Mouse (Mus musculus): Measurements from ENCODE around the gene Rara. TPM values are rescaled to one million over a fixed set of nuclear protein-coding genes. Genes with fewer than 3 reads are reported as not detected.
"Not testable (repeated sequence)": the region's sequence is repeated elsewhere in the genome, so short reads cannot be mapped to it uniquely, and the experiment has no call there.

The Rara gene
- polyA plus RNA-seq, 1 experiment from 2014 or later = 9.5 TPM

- H3K4me2 ChIP-seq (ENCODE audit: low read length) = no peak overlapping the region
- H3K36me3 ChIP-seq (ENCODE audit: control insufficient read depth, insufficient read depth, low read length) = peaks cover 4% of the 10 kb centered on the region
- H3K4me1 ChIP-seq (ENCODE audit: control insufficient read depth, insufficient read depth, low read length) = peaks cover 5% of the 10 kb centered on the region
- no peak for ATAC-seq
- no peaks in the 10 kb centered on the region for H3K9me3 ChIP-seq (replicated peaks; ENCODE audit: control insufficient read depth, low read length, poor library complexity, severe bottlenecking)
- 92% methylated on average over 4 of the region's 4 CpGs for WGBS
- H3K27ac ChIP-seq (ENCODE audit: low read length) = no peak overlapping the region
- no peaks in the 10 kb centered on the region for H3K27me3 ChIP-seq (ENCODE audit: control insufficient read depth, insufficient read depth, low read depth, low read length)
- H3K9ac ChIP-seq (ENCODE audit: low read depth, low read length) = no peak overlapping the region
- H3K4me3 ChIP-seq (ENCODE audit: low read depth, low read length) = no peak overlapping the region
These were observed 22.0 kb upstream of the Rara start for GRCm38 (mm10) chr11:98905583-98905982.

GRCm38 (mm10) chr11:98907063-98907436 lies 20.6 kb upstream of the Rara start:
- Histone ChIP-seq H3K36me3 (ENCODE audit: control insufficient read depth, insufficient read depth, low read length) (no peaks in the 10 kb centered on the region), H3K4me3 (ENCODE audit: low read depth, low read length) (peak overlapping the region; percentile 47), H3K4me1 (ENCODE audit: control insufficient read depth, insufficient read depth, low read length) (peaks cover 5% of the 10 kb centered on the region), H3K27ac (ENCODE audit: low read length) (peak overlapping the region; percentile 12; the same call in 1 of the 2 replicates), H3K9ac (ENCODE audit: low read depth, low read length) (peak overlapping the region; percentile 42; the same call in 1 of the 2 replicates), H3K9me3 (replicated peaks; ENCODE audit: control insufficient read depth, low read length, poor library complexity, severe bottlenecking) (no peaks in the 10 kb centered on the region), H3K27me3 (ENCODE audit: control insufficient read depth, insufficient read depth, low read depth, low read length) (no peaks in the 10 kb centered on the region), H3K4me2 (ENCODE audit: low read length) (peak overlapping the region; percentile 94)
- ATAC-seq = no peak
- 61% methylated on average over 5 of the region's 5 CpGs for WGBS

GRCm38 (mm10) chr11:98907437-98908173 lies 20.0 kb upstream of the Rara start, which contains the start of gene Cdc6:
Gene Cdc6 (plus strand): TSS chr11:98907801.
- Histone ChIP-seq H3K27ac (ENCODE audit: low read length) (peak within 1 kb of the TSS; percentile 12; the same call in 1 of the 2 replicates), H3K4me1 (ENCODE audit: control insufficient read depth, insufficient read depth, low read length) (peaks cover 5% of the 10 kb centered on the region), H3K4me3 (ENCODE audit: low read depth, low read length) (peak within 1 kb of the TSS; percentile 47), H3K27me3 (ENCODE audit: control insufficient read depth, insufficient read depth, low read depth, low read length) (no peaks in the 10 kb centered on the region), H3K9me3 (replicated peaks; ENCODE audit: control insufficient read depth, low read length, poor library complexity, severe bottlenecking) (no peaks in the 10 kb centered on the region), H3K4me2 (ENCODE audit: low read length) (peak within 1 kb of the TSS; percentile 94), H3K36me3 (ENCODE audit: control insufficient read depth, insufficient read depth, low read length) (no peaks in the 10 kb centered on the region), H3K9ac (ENCODE audit: low read depth, low read length) (peak within 1 kb of the TSS; percentile 42; the same call in 1 of the 2 replicates)
- under 1% methylated on average over 49 of the region's 49 CpGs for WGBS
- ATAC-seq = peak; percentile 98

GRCm38 (mm10) chr11:98909654-98910053 lies 18.0 kb upstream of the Rara start:
- ATAC-seq = no peak
- no peaks in the 10 kb centered on the region for H3K36me3 ChIP-seq (ENCODE audit: control insufficient read depth, insufficient read depth, low read length)
- no peak overlapping the region for H3K4me3 ChIP-seq (ENCODE audit: low read depth, low read length)
- H3K4me2 ChIP-seq (ENCODE audit: low read length) = no peak overlapping the region; the same call in 1 of the 2 replicates
- 37% methylated on average over 6 of the region's 6 CpGs for WGBS
- peaks cover 5% of the 10 kb centered on the region for H3K4me1 ChIP-seq (ENCODE audit: control insufficient read depth, insufficient read depth, low read length)
- H3K9me3 ChIP-seq (replicated peaks; ENCODE audit: control insufficient read depth, low read length, poor library complexity, severe bottlenecking) = no peaks in the 10 kb centered on the region
- no peak overlapping the region for H3K27ac ChIP-seq (ENCODE audit: low read length)
- no peaks in the 10 kb centered on the region for H3K27me3 ChIP-seq (ENCODE audit: control insufficient read depth, insufficient read depth, low read depth, low read length)
- H3K9ac ChIP-seq (ENCODE audit: low read depth, low read length) = no peak overlapping the region

- no peaks in the 10 kb centered on the region for H3K36me3 ChIP-seq (ENCODE audit: control insufficient read depth, insufficient read depth, low read length)
- no peaks in the 10 kb centered on the region for H3K27me3 ChIP-seq (ENCODE audit: control insufficient read depth, insufficient read depth, low read depth, low read length)
- H3K9me3 ChIP-seq (replicated peaks; ENCODE audit: control insufficient read depth, low read length, poor library complexity, severe bottlenecking) = no peaks in the 10 kb centered on the region
- no peak overlapping the region for H3K9ac ChIP-seq (ENCODE audit: low read depth, low read length)
- no peak overlapping the region for H3K27ac ChIP-seq (ENCODE audit: low read length)
- ATAC-seq = no peak
- peaks cover 5% of the 10 kb centered on the region for H3K4me1 ChIP-seq (ENCODE audit: control insufficient read depth, insufficient read depth, low read length)
- no peak overlapping the region for H3K4me3 ChIP-seq (ENCODE audit: low read depth, low read length)
- 96% methylated on average over 11 of the region's 11 CpGs for WGBS
- no peak overlapping the region for H3K4me2 ChIP-seq (ENCODE audit: low read length)
These were observed 17.2 kb upstream of the Rara start for GRCm38 (mm10) chr11:98910415-98910814.

GRCm38 (mm10) chr11:98911498-98911897 lies 16.1 kb upstream of the Rara start:
- H3K27me3 ChIP-seq (ENCODE audit: control insufficient read depth, insufficient read depth, low read depth, low read length) = no peaks in the 10 kb centered on the region
- 84% methylated on average over 5 of the region's 5 CpGs for WGBS
- no peak overlapping the region for H3K27ac ChIP-seq (ENCODE audit: low read length)
- peaks cover 5% of the 10 kb centered on the region for H3K4me1 ChIP-seq (ENCODE audit: control insufficient read depth, insufficient read depth, low read length)
- no peak overlapping the region for H3K9ac ChIP-seq (ENCODE audit: low read depth, low read length)
- no peak overlapping the region for H3K4me2 ChIP-seq (ENCODE audit: low read length)
- H3K9me3 ChIP-seq (replicated peaks; ENCODE audit: control insufficient read depth, low read length, poor library complexity, severe bottlenecking) = no peaks in the 10 kb centered on the region
- H3K4me3 ChIP-seq (ENCODE audit: low read depth, low read length) = no peak overlapping the region
- no peak for ATAC-seq
- H3K36me3 ChIP-seq (ENCODE audit: control insufficient read depth, insufficient read depth, low read length) = no peaks in the 10 kb centered on the region

GRCm38 (mm10) chr11:98914196-98914595 lies 13.4 kb upstream of the Rara start:
- H3K4me2 ChIP-seq (ENCODE audit: low read length) = no peak overlapping the region
- H3K27me3 ChIP-seq (ENCODE audit: control insufficient read depth, insufficient read depth, low read depth, low read length) = no peaks in the 10 kb centered on the region
- no peak overlapping the region for H3K4me3 ChIP-seq (ENCODE audit: low read depth, low read length)
- H3K4me1 ChIP-seq (ENCODE audit: control insufficient read depth, insufficient read depth, low read length) = no peaks in the 10 kb centered on the region
- H3K9me3 ChIP-seq (replicated peaks; ENCODE audit: control insufficient read depth, low read length, poor library complexity, severe bottlenecking) = no peaks in the 10 kb centered on the region
- H3K9ac ChIP-seq (ENCODE audit: low read depth, low read length) = no peak overlapping the region
- H3K36me3 ChIP-seq (ENCODE audit: control insufficient read depth, insufficient read depth, low read length) = no peaks in the 10 kb centered on the region
- WGBS = 85% methylated on average over 11 of the region's 11 CpGs
- no peak for ATAC-seq
- H3K27ac ChIP-seq (ENCODE audit: low read length) = no peak overlapping the region

GRCm38 (mm10) chr11:98916376-98916775 lies 11.2 kb upstream of the Rara start:
- H3K4me2 ChIP-seq (ENCODE audit: low read length); H3K4me3 ChIP-seq (ENCODE audit: low read depth, low read length); H3K4me1 ChIP-seq (ENCODE audit: control insufficient read depth, insufficient read depth, low read length); H3K9me3 ChIP-seq (replicated peaks; ENCODE audit: control insufficient read depth, low read length, poor library complexity, severe bottlenecking); ATAC-seq; H3K36me3 ChIP-seq (ENCODE audit: control insufficient read depth, insufficient read depth, low read length); H3K27me3 ChIP-seq (ENCODE audit: control insufficient read depth, insufficient read depth, low read depth, low read length); H3K27ac ChIP-seq (ENCODE audit: low read length); H3K9ac ChIP-seq (ENCODE audit: low read depth, low read length): not testable (repeated sequence)
- WGBS = 92% methylated on average over 3 of the region's 3 CpGs

GRCm38 (mm10) chr11:98917428-98918005 lies 10.1 kb upstream of the Rara start:
- no peaks in the 10 kb centered on the region for H3K27me3 ChIP-seq (ENCODE audit: control insufficient read depth, insufficient read depth, low read depth, low read length)
- no peaks in the 10 kb centered on the region; the same call in 1 of the 2 replicates for H3K4me1 ChIP-seq (ENCODE audit: control insufficient read depth, insufficient read depth, low read length)
- no peaks in the 10 kb centered on the region for H3K9me3 ChIP-seq (replicated peaks; ENCODE audit: control insufficient read depth, low read length, poor library complexity, severe bottlenecking)
- H3K4me2 ChIP-seq (ENCODE audit: low read length) = no peak overlapping the region
- no peak overlapping the region for H3K9ac ChIP-seq (ENCODE audit: low read depth, low read length)
- H3K4me3 ChIP-seq (ENCODE audit: low read depth, low read length) = no peak overlapping the region
- 76% methylated on average over 13 of the region's 13 CpGs for WGBS
- no peak for ATAC-seq
- H3K27ac ChIP-seq (ENCODE audit: low read length) = no peak overlapping the region
- no peaks in the 10 kb centered on the region for H3K36me3 ChIP-seq (ENCODE audit: control insufficient read depth, insufficient read depth, low read length)
